Mouse (Mus musculus): ENCODE results near the gene Man2c1.

DNA sequence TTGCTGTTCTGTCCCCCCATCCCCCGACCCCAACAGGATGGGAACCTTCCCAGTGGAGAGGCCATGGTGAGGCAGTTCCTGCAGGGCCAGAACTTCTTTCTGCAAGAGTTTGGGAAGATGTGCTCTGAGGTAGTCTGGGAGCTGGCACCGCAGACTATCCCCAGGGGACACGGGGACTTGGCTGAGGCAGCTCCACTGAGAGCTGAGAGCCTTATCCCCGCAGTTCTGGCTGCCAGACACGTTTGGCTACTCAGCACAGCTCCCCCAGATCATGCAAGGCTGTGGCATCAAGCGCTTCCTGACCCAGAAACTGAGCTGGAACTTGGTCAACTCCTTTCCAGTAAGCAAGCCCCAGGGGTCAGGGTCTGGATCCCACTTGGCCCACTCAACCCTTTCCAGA lies 6.8 kb downstream of the Man2c1 start:
- TF ChIP-seq POLR2A (IDR thresholded peaks at IDR 0.05; ENCODE audit: low read depth, low read length), result no peak
- TF ChIP-seq CTCF (conservative IDR thresholded peaks at IDR 0.05 in 1 of 2, IDR thresholded peaks at IDR 0.05 in 1 of 2; ENCODE audit: low read depth in 2 of 2, low read length in 2 of 2), result no peak
- TF ChIP-seq KAT2A (IDR thresholded peaks at IDR 0.05; ENCODE audit: insufficient replicate concordance, low read length), result no peak
- no peak for TF ChIP-seq CHD2 (IDR thresholded peaks at IDR 0.05; ENCODE audit: low read length)
- no peak for TF ChIP-seq MXI1 (IDR thresholded peaks at IDR 0.05; ENCODE audit: low read depth, low read length)
- no peak for TF ChIP-seq PAX5 (IDR thresholded peaks at IDR 0.05; ENCODE audit: low read length)
- no peak for TF ChIP-seq NELFE (IDR thresholded peaks at IDR 0.05; ENCODE audit: low read depth, low read length)
- TF ChIP-seq ZKSCAN1 (IDR thresholded peaks at IDR 0.05; ENCODE audit: borderline replicate concordance, low read depth, low read length), result no peak
- no peak for TF ChIP-seq E2F4 (IDR thresholded peaks at IDR 0.05; ENCODE audit: insufficient replicate concordance, low read depth, low read length)
- TF ChIP-seq MAFK (IDR thresholded peaks at IDR 0.05; ENCODE audit: insufficient replicate concordance, low read length), result no peak
- TF ChIP-seq HCFC1 (IDR thresholded peaks at IDR 0.05; ENCODE audit: low read depth, low read length), result no peak
- TF ChIP-seq TCF12 (IDR thresholded peaks at IDR 0.05; ENCODE audit: low read depth, low read length), result no peak
- TF ChIP-seq EP300 (IDR thresholded peaks at IDR 0.05; ENCODE audit: low read length), result no peak
